Mouse (Mus musculus) midbrain, embryonic 12.5 days (tissue): ENCODE measurements around the gene Zmiz1. TPM values are rescaled to one million over a fixed set of nuclear protein-coding genes. Genes with fewer than 3 reads are reported as not detected.

ENCODE experiments used
- ATAC-seq: fragments of 200-750 bp; cut with Nextera tagmentation; 2 replicates; pipeline ENCODE4 v1.8.0; 2017; ENCODE audit warnings: low read depth, moderate TSS enrichment, moderate library complexity; ENCODE audit not compliant: low FRiP score
- H3K27ac ChIP-seq: fragments of 300-500 bp; sonication (generic); replicated peaks from 2 replicates; pipeline ENCODE4 v1.5.1; 2016; ENCODE audit warnings: mild to moderate bottlenecking
- H3K27me3 ChIP-seq: fragments of 300-500 bp; sonication (generic); 2 replicates; pipeline ENCODE4 v1.6.1; 2016; ENCODE audit warnings: mild to moderate bottlenecking
- H3K36me3 ChIP-seq: fragments of 300-500 bp; sonication (generic); 2 replicates; pipeline ENCODE4 v1.6.1; 2016
- H3K4me1 ChIP-seq: fragments of 300-500 bp; sonication (generic); 2 replicates; pipeline ENCODE4 v1.6.1; 2016
- H3K4me2 ChIP-seq: fragments of 300-500 bp; sonication (generic); replicated peaks from 2 replicates; pipeline ENCODE4 v1.6.1; 2016; ENCODE audit warnings: mild to moderate bottlenecking, moderate library complexity
- H3K4me3 ChIP-seq: fragments of 300-500 bp; sonication (generic); 2 replicates; pipeline ENCODE4 v1.5.1; 2016; ENCODE audit warnings: mild to moderate bottlenecking
- H3K9ac ChIP-seq: fragments of 300-500 bp; sonication (generic); replicated peaks from 2 replicates; pipeline ENCODE4 v1.6.1; 2016; ENCODE audit warnings: mild to moderate bottlenecking, moderate library complexity
- H3K9me3 ChIP-seq: fragments of 300-500 bp; sonication (generic); 2 replicates; pipeline ENCODE4 v1.6.1; 2016; ENCODE audit warnings: mild to moderate bottlenecking
- WGBS: fragments of 180-500 bp; shearing (Covaris S2); methylation state at CpG from one replicate; pipeline ENCODE4 v1.1.7; 2016; 5-methylcytosine and 5-hydroxymethylcytosine counted together
- polyA plus RNA-seq: library from polyadenylated mRNA; unstranded; fragments of >200 nt; fragmentation: Nextera tagmentation; extraction: Ambion mirVana; gene quantifications from 2 replicates; pipeline ENCODE4 v1.2.1, GENCODE M21; 2016

Gene Zmiz1
- polyA plus RNA-seq, 1 experiment from 2014 or later: 79.4 TPM

DNA sequence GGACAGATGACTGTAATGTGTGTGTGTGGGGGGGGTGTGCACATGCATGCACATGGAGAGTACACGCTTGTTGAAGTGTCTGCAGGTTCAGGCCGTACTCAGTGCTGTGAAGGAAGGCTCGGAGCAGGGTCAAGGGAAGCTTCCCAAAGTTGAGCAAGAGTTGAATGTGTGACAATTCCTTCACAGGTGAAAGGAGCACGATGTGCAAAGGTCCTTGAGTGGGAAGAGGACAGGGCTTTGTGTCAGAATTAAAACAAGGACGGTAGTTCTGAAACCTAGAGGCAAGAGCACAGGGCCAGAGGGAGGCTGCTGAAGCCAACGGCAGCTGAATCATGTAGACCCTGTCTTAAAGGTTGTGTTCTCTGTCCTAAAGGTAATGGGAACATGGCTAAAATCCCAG, 123.6 kb downstream of the Zmiz1 start:
- no peaks in the 10 kb centered on the region for H3K27me3 ChIP-seq
- H3K36me3 ChIP-seq: peaks cover 68% of the 10 kb centered on the region
- H3K9ac ChIP-seq: no peak overlapping the region
- peaks cover 65% of the 10 kb centered on the region for H3K4me1 ChIP-seq
- 95% methylated on average over 6 of the region's 6 CpGs for WGBS
- H3K27ac ChIP-seq: 0 out of 2 replicates have a peak overlapping the region, but pooled peaks have one; percentile 98
- no peak for ATAC-seq
- H3K4me2 ChIP-seq: no peak overlapping the region
- no peaks in the 10 kb centered on the region for H3K9me3 ChIP-seq
- H3K4me3 ChIP-seq: no peak overlapping the region

DNA sequence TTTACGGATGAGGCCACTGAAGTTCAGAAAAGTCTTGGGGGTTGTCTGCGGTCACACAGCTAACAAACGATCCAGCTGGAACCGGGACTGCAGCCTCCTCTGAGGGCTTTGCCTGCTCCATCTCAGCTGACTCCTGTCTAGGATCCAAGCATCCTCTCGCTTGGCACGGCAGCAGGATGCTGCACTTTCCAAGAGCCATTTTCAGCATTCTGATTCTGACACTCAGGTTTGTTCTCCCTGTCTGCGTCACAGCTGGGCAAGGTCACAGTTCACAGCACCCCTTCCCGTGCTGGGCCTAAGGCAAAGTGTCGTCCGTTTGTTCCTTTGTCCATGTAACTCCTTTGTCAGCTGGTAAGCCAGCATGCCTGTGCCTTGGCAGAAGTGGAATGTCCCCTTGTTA, 124.9 kb downstream of the Zmiz1 start:
- peaks cover 70% of the 10 kb centered on the region for H3K4me1 ChIP-seq
- H3K9ac ChIP-seq: 0 out of 2 replicates have a peak overlapping the region, but pooled peaks have one; percentile 8
- 70% methylated on average over 10 of the region's 10 CpGs for WGBS

DNA sequence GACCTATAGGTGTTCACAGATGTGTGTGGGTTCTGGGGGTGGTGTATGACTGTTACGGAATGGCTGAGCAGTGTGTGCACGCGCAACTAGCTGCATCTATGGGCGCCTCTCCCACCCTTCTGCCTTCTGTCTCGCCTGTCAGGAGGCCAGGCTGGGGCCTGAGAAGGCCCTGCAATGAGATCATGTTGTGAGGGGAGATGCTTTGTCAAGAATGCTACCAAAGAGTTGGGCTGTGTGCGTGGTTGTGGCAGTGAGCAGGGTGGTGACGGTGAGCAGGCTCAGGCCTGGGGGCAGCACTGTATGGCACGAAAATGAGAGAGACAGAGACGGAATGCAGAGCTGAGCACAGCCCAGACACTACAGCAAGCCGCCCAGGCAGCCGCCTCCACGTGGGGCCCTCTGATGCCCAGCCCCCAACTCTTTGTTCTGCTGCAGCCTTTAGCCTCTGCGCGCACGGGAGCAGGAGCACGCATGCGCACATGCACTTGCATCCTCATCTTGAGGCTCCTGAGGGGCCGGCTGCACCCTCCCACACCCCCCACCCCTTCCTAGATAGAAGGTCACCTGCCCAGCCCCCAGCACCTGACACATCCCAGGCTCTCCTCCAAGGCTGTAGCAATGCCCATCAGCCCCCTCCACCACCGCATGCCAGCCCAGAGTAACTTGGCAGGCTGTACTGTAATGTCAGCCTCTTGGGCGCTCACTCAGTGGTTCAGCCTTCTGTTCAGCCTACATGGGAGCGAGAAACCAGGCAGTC, 126.7 kb downstream of the Zmiz1 start:
- 15% methylated on average over 21 of the region's 21 CpGs for WGBS
- Histone ChIP-seq H3K9me3 (no peaks in the 10 kb centered on the region), H3K4me3 (no peak overlapping the region), H3K27me3 (no peaks in the 10 kb centered on the region), H3K36me3 (peaks cover 46% of the 10 kb centered on the region), H3K9ac (peak overlapping the region; percentile 54), H3K4me1 (peaks cover 70% of the 10 kb centered on the region), H3K4me2 (peak overlapping the region; percentile 29), H3K27ac (peak overlapping the region; percentile 98)
- peak; percentile 79 for ATAC-seq

More for the DNA sequence above, 124.9 kb downstream of the Zmiz1 start:
- H3K36me3 ChIP-seq: peaks cover 55% of the 10 kb centered on the region
- no peak overlapping the region for H3K4me2 ChIP-seq
- no peaks in the 10 kb centered on the region for H3K27me3 ChIP-seq
- H3K4me3 ChIP-seq: no peak overlapping the region
- no peak for ATAC-seq
- H3K9me3 ChIP-seq: no peaks in the 10 kb centered on the region
- peak overlapping the region; percentile 98 for H3K27ac ChIP-seq

DNA sequence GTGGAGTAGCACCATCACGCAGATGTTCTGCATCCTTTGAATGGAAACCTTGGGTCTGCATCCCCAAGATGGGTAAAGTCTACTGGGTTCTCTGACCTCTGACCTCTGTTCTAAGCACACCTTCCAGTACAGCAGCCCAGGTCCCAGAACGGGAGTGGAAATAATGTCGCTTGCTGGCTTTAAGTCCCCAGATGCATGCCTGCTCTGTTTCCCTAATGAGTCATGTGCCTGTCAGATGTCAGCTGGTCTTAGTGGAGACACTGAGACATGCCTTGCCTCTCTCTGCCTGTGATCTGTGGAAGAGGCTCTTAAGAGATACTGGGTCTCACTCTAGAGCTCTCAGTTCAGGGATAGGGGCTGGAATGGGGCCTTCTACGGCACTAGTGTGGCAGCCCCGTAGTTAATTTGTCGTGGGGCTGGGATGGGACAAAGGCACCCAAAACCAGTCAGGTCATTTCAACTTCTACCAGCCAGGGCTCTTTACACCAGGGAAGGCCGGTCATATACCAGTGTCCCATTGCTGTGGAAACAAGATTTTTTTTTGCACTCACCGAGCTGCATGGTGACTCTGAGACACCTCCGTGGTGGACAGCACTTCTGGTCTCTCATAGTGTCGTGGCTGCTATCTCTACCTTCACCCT, 128.0 kb downstream of the Zmiz1 start:
- Histone ChIP-seq H3K27ac (peak overlapping the region; percentile 98), H3K27me3 (no peaks in the 10 kb centered on the region), H3K4me2 (peak overlapping the region; percentile 29), H3K9me3 (no peaks in the 10 kb centered on the region), H3K4me3 (no peak overlapping the region), H3K9ac (peak overlapping the region; percentile 52), H3K36me3 (peaks cover 42% of the 10 kb centered on the region), H3K4me1 (peaks cover 74% of the 10 kb centered on the region)
- ATAC-seq: peak; percentile 27
- WGBS: 13% methylated on average over 10 of the region's 10 CpGs

DNA sequence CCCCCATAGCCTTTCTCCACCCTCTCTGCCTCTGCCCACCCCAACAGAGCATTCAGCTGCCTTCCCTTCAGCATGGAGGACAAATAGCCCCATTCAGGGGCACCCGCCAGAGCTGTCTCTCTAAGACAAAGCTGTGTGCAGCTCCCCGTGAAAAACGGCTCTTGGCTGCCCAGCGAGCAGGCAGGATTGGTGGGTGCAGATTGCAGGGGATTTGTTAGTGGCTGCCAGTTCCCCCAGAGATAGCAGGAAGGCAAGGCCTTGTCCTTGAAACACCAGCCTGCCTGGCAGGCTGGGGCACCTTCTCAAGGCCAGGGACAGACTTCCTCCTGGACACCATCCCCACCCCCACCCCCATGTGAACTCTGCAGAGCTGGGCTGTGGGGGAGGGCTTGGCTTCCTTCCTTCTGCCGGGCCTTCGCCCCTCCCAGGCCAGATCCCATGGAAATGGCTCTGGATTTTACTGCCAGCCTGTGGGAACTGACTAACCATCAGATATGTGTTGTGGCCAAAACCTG, 128.6 kb downstream of the Zmiz1 start:
- 4% methylated on average over 6 of the region's 6 CpGs for WGBS
- Histone ChIP-seq H3K36me3 (peaks cover 42% of the 10 kb centered on the region), H3K9me3 (no peaks in the 10 kb centered on the region), H3K27ac (peak overlapping the region; percentile 98), H3K27me3 (no peaks in the 10 kb centered on the region), H3K4me3 (no peak overlapping the region), H3K9ac (peak overlapping the region; percentile 52), H3K4me1 (peaks cover 78% of the 10 kb centered on the region), H3K4me2 (peak overlapping the region; percentile 29)
- peak; percentile 73 for ATAC-seq

DNA sequence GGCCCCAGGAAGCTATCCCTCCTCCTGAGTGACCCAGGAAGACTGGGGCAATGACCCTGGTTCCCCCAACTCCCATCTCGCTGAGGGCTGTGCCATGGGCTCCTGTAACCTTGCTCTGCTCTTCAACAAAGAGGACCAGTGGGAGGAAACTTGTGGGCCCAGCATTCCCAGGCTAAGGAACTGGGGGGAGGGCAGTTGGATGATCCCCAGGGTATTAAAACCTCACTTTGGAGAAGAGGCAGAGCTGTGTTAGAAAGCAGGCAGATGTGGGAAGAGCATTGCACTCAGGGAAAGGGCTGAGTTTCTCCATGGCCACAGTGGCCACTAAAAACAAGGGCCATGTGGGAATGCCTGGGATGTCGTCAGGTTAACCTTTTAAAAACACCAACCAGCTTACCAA, 129.2 kb downstream of the Zmiz1 start:
- H3K4me3 ChIP-seq: no peak overlapping the region
- H3K4me2 ChIP-seq: peak overlapping the region; percentile 29; the same call in 1 of the 2 replicates
- no peaks in the 10 kb centered on the region for H3K9me3 ChIP-seq
- WGBS: 30% methylated on average over 2 of the region's 2 CpGs
- ATAC-seq: no peak
- peaks cover 84% of the 10 kb centered on the region for H3K4me1 ChIP-seq
- H3K36me3 ChIP-seq: peaks cover 37% of the 10 kb centered on the region
- H3K9ac ChIP-seq: peak overlapping the region; percentile 52; the same call in 1 of the 2 replicates
- H3K27ac ChIP-seq: peak overlapping the region; percentile 98
- no peaks in the 10 kb centered on the region for H3K27me3 ChIP-seq

DNA sequence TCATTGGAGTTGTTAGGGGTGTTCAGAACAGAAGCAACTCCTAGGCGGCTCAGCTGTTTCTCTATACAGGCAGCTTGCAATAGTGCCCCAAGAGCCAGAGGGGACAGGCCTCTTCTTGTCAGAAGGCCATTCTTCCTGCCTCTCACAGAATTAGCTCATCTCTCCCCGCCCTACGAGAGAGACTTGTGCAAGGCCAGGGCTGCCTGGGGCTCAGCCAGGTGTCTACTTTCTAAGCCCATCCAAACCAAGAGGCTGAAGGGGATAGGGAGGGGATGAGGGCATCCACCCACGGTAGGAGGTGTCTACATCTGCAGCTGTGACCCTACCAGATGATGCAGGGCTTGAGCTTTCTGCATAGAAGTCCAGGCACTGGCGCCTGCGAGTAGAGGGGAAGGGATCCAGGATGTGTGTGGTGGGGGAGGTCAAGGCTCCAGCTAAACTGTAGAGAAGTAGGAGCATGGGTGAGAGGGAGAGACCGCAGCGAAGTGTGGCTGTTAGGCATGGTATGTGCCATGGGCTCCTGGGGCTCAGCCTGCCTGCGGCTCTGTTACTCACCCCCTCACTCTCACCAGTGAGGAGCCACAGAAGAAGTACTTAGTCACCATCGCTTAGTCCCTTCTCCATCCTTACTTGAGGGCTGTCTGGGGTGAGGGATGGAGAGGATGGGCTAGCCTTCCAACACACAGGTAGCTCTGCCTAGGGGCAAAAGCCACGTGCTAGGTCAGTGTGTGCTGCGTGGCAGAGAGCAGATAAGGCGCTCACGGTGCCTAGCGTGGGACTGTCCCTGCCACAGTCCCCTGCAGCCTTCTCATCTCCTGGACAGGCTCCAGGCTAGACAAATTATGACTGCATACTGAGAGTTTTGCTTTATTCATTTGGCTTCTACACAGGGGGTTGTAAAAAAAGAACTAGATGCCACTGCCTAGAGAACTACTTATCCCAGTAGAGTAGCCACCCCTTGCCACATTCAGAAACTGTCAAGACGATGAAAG, 130.3 kb downstream of the Zmiz1 start:
- ATAC-seq: no peak
- peak overlapping the region; percentile 98 for H3K27ac ChIP-seq
- peak overlapping the region; percentile 26; the same call in 1 of the 2 replicates for H3K9ac ChIP-seq
- H3K4me3 ChIP-seq: no peak overlapping the region
- no peaks in the 10 kb centered on the region for H3K27me3 ChIP-seq
- 62% methylated on average over 16 of the region's 16 CpGs for WGBS
- H3K4me2 ChIP-seq: no peak overlapping the region
- H3K4me1 ChIP-seq: peaks cover 90% of the 10 kb centered on the region
- peaks cover 36% of the 10 kb centered on the region for H3K36me3 ChIP-seq
- no peaks in the 10 kb centered on the region for H3K9me3 ChIP-seq

DNA sequence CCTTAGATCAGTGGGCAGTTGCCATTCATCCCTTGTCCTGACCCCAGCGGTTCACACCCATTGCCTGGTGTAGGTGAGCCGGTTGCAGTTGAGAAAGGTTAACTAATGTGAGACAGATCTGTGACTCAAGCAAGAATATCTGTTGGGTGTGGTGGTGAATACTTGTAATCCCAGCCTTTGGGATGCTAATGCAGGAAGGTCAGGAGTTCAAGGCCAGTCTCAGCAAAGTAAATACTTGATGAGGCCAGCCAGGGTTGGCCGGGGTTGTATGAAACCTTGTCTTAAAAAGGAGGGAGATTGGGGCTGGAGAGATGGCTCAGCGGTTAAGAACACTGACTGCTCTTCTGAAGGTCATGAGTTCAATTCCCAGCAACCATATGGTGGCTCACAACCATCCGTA, 132.0 kb downstream of the Zmiz1 start:
- H3K9ac ChIP-seq: no peak overlapping the region
- H3K36me3 ChIP-seq: peaks cover 37% of the 10 kb centered on the region
- no peaks in the 10 kb centered on the region for H3K9me3 ChIP-seq
- no peak overlapping the region for H3K4me2 ChIP-seq
- H3K4me1 ChIP-seq: peaks cover 80% of the 10 kb centered on the region
- peak overlapping the region; percentile 35; the same call in 1 of the 2 replicates for H3K27ac ChIP-seq
- no peaks in the 10 kb centered on the region for H3K27me3 ChIP-seq
- 51% methylated on average over 5 of the region's 5 CpGs for WGBS
- no peak overlapping the region for H3K4me3 ChIP-seq
- ATAC-seq: no peak

DNA sequence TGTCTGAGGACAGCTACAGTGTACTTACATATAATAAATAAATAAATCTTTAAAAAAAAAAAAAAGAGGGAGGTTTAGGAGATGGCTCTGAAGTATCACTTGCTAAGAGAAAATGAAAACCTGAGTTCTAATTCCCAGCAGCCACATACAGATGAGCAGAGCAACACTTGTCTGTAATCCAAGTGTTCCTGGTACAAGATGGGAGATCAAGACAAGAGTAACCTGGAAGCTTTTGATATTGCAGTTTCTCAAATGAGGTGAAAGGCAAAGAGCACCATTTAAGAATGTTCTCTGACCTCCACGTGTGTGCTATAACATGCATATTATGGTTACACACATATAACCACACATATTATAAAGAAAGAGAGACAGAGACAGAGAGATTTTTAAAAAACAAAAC, 132.4 kb downstream of the Zmiz1 start:
- H3K9ac ChIP-seq: no peak overlapping the region
- H3K36me3 ChIP-seq: peaks cover 38% of the 10 kb centered on the region
- H3K9me3 ChIP-seq: no peaks in the 10 kb centered on the region
- no peak overlapping the region for H3K27ac ChIP-seq
- H3K4me2 ChIP-seq: no peak overlapping the region
- H3K27me3 ChIP-seq: no peaks in the 10 kb centered on the region
- H3K4me1 ChIP-seq: peaks cover 75% of the 10 kb centered on the region
- H3K4me3 ChIP-seq: no peak overlapping the region
- 95% methylated on average over 1 of the region's 1 CpGs for WGBS
- no peak for ATAC-seq

DNA sequence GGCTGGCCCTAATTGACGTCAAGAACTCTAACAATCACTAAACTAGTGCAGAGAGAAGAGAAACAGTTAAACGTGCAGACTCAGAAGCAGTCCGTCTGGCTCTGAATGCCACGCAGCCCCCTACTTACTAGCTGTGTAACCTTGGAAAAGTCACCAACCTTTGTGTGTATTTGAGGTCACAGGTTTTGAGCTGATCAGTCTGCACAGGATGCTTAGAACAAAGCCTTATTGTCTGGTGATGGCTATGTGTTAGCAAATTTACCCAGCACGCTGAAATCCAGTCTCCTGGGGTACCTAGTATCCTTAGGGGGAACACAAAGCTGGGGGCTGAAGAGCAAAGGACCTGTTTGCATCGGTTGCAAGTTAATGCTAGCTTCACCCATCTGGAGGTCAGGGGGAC, 133.5 kb downstream of the Zmiz1 start:
- H3K9ac ChIP-seq: no peak overlapping the region; the same call in 1 of the 2 replicates
- no peaks in the 10 kb centered on the region for H3K27me3 ChIP-seq
- H3K36me3 ChIP-seq: peaks cover 42% of the 10 kb centered on the region
- peaks cover 64% of the 10 kb centered on the region for H3K4me1 ChIP-seq
- no peak for ATAC-seq
- H3K9me3 ChIP-seq: no peaks in the 10 kb centered on the region
- 61% methylated on average over 6 of the region's 6 CpGs for WGBS
- no peak overlapping the region for H3K4me3 ChIP-seq
- no peak overlapping the region for H3K4me2 ChIP-seq
- H3K27ac ChIP-seq: 0 out of 2 replicates have a peak overlapping the region, but pooled peaks have one; percentile 4

DNA sequence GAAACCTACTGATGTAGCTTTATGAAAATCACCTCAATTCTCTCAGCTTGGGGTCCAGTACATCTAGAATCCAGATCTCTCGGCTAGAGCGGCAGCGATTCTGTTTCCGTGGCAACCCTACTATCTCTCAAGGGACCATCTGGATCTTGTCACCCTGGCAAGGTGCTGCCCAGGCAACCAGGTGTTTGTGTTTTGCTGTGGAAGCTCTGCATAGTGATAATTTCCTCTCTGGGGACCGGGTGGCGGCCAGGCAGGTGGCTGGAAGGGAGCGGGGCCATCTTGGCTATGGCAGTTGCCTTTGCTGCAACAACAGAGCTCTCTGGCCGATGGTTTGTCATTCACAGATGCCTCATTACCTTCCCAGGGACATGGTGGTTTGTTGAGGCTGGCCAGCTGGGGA, 134.9 kb downstream of the Zmiz1 start:
- peaks cover 54% of the 10 kb centered on the region for H3K36me3 ChIP-seq
- H3K4me2 ChIP-seq: no peak overlapping the region
- H3K9me3 ChIP-seq: no peaks in the 10 kb centered on the region
- no peak for ATAC-seq
- H3K4me3 ChIP-seq: no peak overlapping the region
- H3K9ac ChIP-seq: 0 out of 2 replicates have a peak overlapping the region, but pooled peaks have one; percentile 8
- 72% methylated on average over 8 of the region's 8 CpGs for WGBS
- H3K27ac ChIP-seq: peak overlapping the region; percentile 61
- no peaks in the 10 kb centered on the region for H3K27me3 ChIP-seq
- H3K4me1 ChIP-seq: peaks cover 51% of the 10 kb centered on the region
